Mouse (Mus musculus) G1E (cell line): ENCODE data around the gene Ppm1l.

Source experiments
- CTCF ChIP-seq: IDR thresholded peaks from 2 replicates; pipeline ENCODE4 v1.5.1; 2012; ENCODE audit warnings: low read depth, low read length, inconsistent platforms, mixed read lengths
- GATA1 ChIP-seq: IDR thresholded peaks from 2 replicates; pipeline ENCODE4 v1.6.1; 2012; ENCODE audit warnings: borderline replicate concordance, low read length, inconsistent platforms, mixed read lengths
- POLR2AphosphoS5 ChIP-seq: IDR thresholded peaks from 2 replicates; pipeline ENCODE4 v1.6.1; 2012; ENCODE audit warnings: low read depth, low read length, inconsistent platforms; ENCODE audit not compliant: insufficient replicate concordance
- TAL1 ChIP-seq: conservative IDR thresholded peaks from 2 replicates; pipeline ENCODE4 v1.6.1; 2012; ENCODE audit warnings: low read depth, low read length, inconsistent platforms, mixed read lengths

DNA sequence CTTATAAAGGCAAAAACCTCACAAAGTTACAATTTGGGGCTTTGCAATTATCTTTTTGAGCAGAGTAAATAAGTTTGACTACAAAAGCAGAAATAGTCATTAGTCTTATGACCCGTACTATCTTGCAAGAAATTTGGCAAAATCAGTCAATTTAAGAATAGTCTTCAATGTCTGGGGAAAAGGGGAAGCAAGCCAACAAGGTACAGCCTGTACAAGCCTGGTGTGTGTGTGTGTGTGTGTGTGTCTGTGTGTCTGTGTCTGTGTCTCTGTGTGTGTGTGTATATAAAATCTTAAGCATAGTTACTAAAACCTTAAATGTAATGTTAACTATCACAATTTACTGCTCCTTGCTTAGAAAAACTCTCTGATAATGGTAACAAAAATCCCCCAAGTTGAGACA lies 290.3 kb downstream of the Ppm1l start:
- TF ChIP-seq CTCF (no peak), TAL1 (no peak), POLR2AphosphoS5 (no peak), GATA1 (no peak)
